Mouse (Mus musculus) G1E (cell line): ENCODE measurements around the gene Nle1. TPM values are rescaled to one million over a fixed set of nuclear protein-coding genes. Genes with fewer than 3 reads are reported as not detected.

ENCODE experiments used
- ATAC-seq: 2 replicates; pipeline ENCODE4 v1.8.0; 2016; ENCODE audit warnings: mild to moderate bottlenecking; ENCODE audit not compliant: insufficient number of reproducible peaks, poor library complexity, low FRiP score, severe bottlenecking; ENCODE audit errors: extremely low read depth
- DNase-seq: peaks from one replicate; pipeline ENCODE4 v3.0.0; 2012; ENCODE audit warnings: low spot score
- H3K27me3 ChIP-seq: 2 replicates; pipeline ENCODE4 v1.6.1; 2012; ENCODE audit warnings: mild to moderate bottlenecking, low read length, inconsistent platforms; ENCODE audit not compliant: insufficient read depth
- H3K36me3 ChIP-seq: replicated peaks from 2 replicates; pipeline ENCODE3; 2012; ENCODE audit warnings: mild to moderate bottlenecking, inconsistent platforms
- H3K4me1 ChIP-seq: 2 replicates; pipeline ENCODE4 v1.6.1; 2012; ENCODE audit warnings: low read depth, low read length, inconsistent platforms, mixed read lengths; ENCODE audit not compliant: insufficient read depth
- H3K4me3 ChIP-seq: 2 replicates; pipeline ENCODE4 v1.5.1; 2012; ENCODE audit warnings: low read depth, mild to moderate bottlenecking, inconsistent platforms, low read length, moderate library complexity, mixed read lengths
- H3K9me3 ChIP-seq: replicated peaks from 2 replicates; pipeline ENCODE4 v1.6.1; 2012; ENCODE audit warnings: inconsistent platforms
- CTCF ChIP-seq: IDR thresholded peaks from 2 replicates; pipeline ENCODE4 v1.5.1; 2012; ENCODE audit warnings: low read depth, low read length, inconsistent platforms, mixed read lengths
- GATA1 ChIP-seq: IDR thresholded peaks from 2 replicates; pipeline ENCODE4 v1.6.1; 2012; ENCODE audit warnings: borderline replicate concordance, low read length, inconsistent platforms, mixed read lengths
- GATA2 ChIP-seq: IDR thresholded peaks from 2 replicates; pipeline ENCODE4 v1.6.1; 2012; ENCODE audit warnings: low read depth, low read length, inconsistent platforms, borderline replicate concordance
- POLR2AphosphoS5 ChIP-seq: IDR thresholded peaks from 2 replicates; pipeline ENCODE4 v1.6.1; 2012; ENCODE audit warnings: low read depth, low read length, inconsistent platforms; ENCODE audit not compliant: insufficient replicate concordance
- TAL1 ChIP-seq: conservative IDR thresholded peaks from 2 replicates; pipeline ENCODE4 v1.6.1; 2012; ENCODE audit warnings: low read depth, low read length, inconsistent platforms, mixed read lengths
- polyA plus RNA-seq: library from polyadenylated mRNA; stranded (reverse); fragments of >175 nt; gene quantifications from 2 replicates; pipeline ENCODE4 v1.2.3, GENCODE M21; 2012
- total RNA-seq, 2 experiments: library from RNA; stranded (forward) in 1 of 2; stranded (reverse) in 1 of 2; fragments of 200-1000 nt in 1 of 2; fragments of >200 nt in 1 of 2; fragmentation: Nextera tagmentation in 1 of 2; gene quantifications; 2 replicates each; pipeline ENCODE4 v1.2.3; 2014 to 2017

Nle1 gene
- total RNA-seq (2014; fragmentation: Nextera tagmentation), result 27.6 and 38.6 TPM in 2 replicates
- total RNA-seq (2017), result 18.6 and 23.2 TPM in 2 replicates
- 92.9 and 93.8 TPM in 2 replicates for polyA plus RNA-seq

GRCm38 (mm10) chr11:82907651-82908607, at the start of gene Nle1:
Nle1 (minus strand) TSS chr11:82908411.
- Histone ChIP-seq H3K4me1 (peaks cover 39% of the 10 kb centered on the region), H3K9me3 (no peaks in the 10 kb centered on the region), H3K27me3 (peaks cover 21% of the 10 kb centered on the region), H3K4me3 (peak within 1 kb of the TSS; percentile 91), H3K36me3 (peaks cover 42% of the 10 kb centered on the region)
- ATAC-seq, result peak; percentile 58
- TF ChIP-seq GATA2 (no peak), CTCF (peak; percentile 53; the same call in 1 of the 2 replicates)
- peak; percentile 79 for DNase-seq

DNA sequence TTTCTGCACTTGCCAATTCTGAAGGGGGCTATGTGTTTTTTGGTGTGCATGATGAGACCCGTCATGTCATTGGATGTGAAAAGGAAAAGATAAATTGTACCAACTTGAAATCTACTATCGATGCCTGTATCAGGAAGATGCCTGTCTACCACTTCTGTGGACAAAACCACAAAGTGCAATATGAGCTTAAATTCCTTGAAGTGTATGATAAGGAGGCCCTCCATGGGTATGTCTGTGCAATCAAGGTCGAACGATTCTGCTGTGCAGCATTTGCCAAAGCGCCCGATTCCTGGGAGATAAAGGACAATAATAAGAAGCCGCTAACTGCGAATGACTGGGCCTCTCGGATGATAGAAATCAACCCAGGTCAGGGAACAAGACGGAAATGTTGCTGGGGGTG, 48.7 kb upstream of the Nle1 start:
- no peak overlapping the region for H3K4me3 ChIP-seq
- TF ChIP-seq TAL1 (no peak), GATA1 (no peak), GATA2 (no peak), POLR2AphosphoS5 (no peak), CTCF (no peak)
- no peaks in the 10 kb centered on the region for H3K9me3 ChIP-seq
- DNase-seq (no peak), ATAC-seq (peak; percentile 24; the same call in 1 of the 2 replicates)
- H3K27me3 ChIP-seq, result peaks cover 13% of the 10 kb centered on the region
- peaks cover 44% of the 10 kb centered on the region for H3K4me1 ChIP-seq
- H3K36me3 ChIP-seq, result no peaks in the 10 kb centered on the region

DNA sequence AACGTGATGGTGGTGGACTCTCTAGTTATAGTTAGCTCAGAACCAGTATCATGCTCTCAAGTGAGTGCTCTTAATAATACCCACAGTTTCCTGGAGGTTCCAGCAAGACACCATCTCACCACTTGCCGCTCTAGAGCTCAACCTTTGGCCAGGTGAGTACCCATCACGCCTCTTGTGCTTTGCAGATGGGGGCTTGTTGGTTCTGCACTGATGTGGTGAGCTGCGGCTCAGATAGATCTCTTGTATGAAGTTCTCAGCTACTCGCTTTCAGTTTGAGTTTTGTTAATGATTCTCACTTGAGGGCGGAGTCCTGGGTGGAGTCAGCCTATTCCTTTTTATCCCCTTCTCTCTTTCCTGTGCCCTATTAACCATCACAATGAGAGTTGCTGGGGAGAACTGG, 46.4 kb upstream of the Nle1 start:
- H3K4me3 ChIP-seq, result no peak overlapping the region
- no peaks in the 10 kb centered on the region for H3K9me3 ChIP-seq
- ATAC-seq, result no peak
- no peaks in the 10 kb centered on the region for H3K36me3 ChIP-seq
- no peak for DNase-seq
- H3K27me3 ChIP-seq, result peaks cover 7% of the 10 kb centered on the region
- H3K4me1 ChIP-seq, result peaks cover 60% of the 10 kb centered on the region
- TF ChIP-seq GATA1 (no peak), POLR2AphosphoS5 (no peak), GATA2 (no peak), CTCF (no peak), TAL1 (no peak)

GRCm38 (mm10) chr11:82952612-82953542, 44.7 kb upstream of the Nle1 start:
- H3K4me3 ChIP-seq, result peak overlapping the region; percentile 68
- DNase-seq (peak; percentile 35), ATAC-seq (peak; percentile 56)
- peaks cover 60% of the 10 kb centered on the region for H3K4me1 ChIP-seq
- no peaks in the 10 kb centered on the region for H3K36me3 ChIP-seq
- H3K27me3 ChIP-seq, result peaks cover 21% of the 10 kb centered on the region
- no peaks in the 10 kb centered on the region for H3K9me3 ChIP-seq
- TF ChIP-seq CTCF, result no peak
- no peak for TF ChIP-seq GATA1
- TF ChIP-seq GATA2, result no peak
- TF ChIP-seq POLR2AphosphoS5, result no peak
- no peak for TF ChIP-seq TAL1

- TF ChIP-seq POLR2AphosphoS5 (no peak), GATA2 (no peak), TAL1 (peak; percentile 80), GATA1 (no peak), CTCF (no peak)
- H3K9me3 ChIP-seq, result no peaks in the 10 kb centered on the region
- peak overlapping the region; percentile 68 for H3K4me3 ChIP-seq
- no peaks in the 10 kb centered on the region for H3K36me3 ChIP-seq
- peaks cover 24% of the 10 kb centered on the region for H3K27me3 ChIP-seq
- DNase-seq, result peak; percentile 40
- ATAC-seq, result peak; percentile 62
- peaks cover 54% of the 10 kb centered on the region for H3K4me1 ChIP-seq
Observed at GRCm38 (mm10) chr11:82951865-82952611, 43.8 kb upstream of the Nle1 start.
